Mouse (Mus musculus) brain, adult 10 weeks (tissue): ENCODE measurements around the gene Anapc15. TPM values are rescaled to one million over a fixed set of nuclear protein-coding genes. Genes with fewer than 3 reads are reported as not detected.

Experiments
- polyA plus RNA-seq: library from polyadenylated mRNA; stranded (reverse); fragments of 350-450 nt; fragmentation: Illumina TruSeq; extraction: RNeasy Lipid Tissue Mini Kit (QIAGEN cat#74804); gene quantifications from one replicate; pipeline ENCODE4 v1.2.3, GENCODE M21; 2015; ENCODE audit warnings: low read depth, low replicate concordance

Gene Anapc15
- 35.2 TPM for polyA plus RNA-seq

DNA sequence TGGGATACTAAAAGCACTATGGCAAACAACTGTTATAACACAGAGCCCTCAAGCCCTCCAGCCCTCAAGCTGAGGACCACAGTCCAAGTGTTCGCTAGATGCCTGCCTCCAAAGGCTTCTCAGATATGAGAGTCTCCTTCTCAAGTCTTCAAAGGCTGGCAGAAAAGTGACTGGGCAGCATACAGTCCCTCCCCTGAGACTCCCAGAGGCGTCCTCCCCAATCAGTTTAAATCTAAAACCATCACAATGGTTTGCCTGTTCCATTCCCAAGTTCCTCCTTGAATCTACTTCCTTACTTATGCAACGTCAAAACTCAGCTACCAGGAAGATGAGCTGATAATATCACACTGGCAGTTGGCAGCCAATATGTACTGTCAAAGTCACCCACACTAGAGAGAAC, at the start of gene Anapc15:
TSS of gene Anapc15 (plus strand) at position 301 of the 400 bp plus-strand sequence.

DNA sequence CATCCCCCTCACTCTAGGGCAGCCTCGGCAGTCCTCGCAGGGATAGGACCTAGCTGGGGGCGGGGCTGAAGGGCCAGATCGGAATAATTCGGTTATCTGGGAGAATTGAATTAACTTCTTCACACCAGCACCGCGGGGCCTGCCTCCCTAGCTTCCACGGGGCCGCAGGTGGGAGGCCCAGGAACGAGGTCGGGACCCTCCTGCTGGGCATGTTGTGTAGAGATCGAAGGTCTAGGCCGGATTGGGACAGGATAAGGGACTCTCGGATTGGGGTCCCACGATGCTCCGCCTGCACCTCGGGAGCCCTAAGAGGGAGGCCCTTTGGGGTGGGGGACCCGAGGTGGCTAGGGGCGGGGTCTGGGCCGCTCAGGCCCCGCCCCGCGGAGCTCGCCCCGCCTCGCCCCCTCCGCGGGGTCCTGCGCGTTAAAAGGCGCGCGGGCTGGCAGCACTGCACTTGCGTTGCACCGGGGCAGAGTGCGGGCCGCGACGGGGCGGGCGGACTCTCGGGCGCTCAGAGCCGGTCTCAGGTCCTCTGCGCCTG, 45.6 kb upstream of the Anapc15 start, which contains the start of gene Phox2a:
TSS of gene Phox2a (plus strand) at position 453 of the 541 bp plus-strand sequence.

DNA sequence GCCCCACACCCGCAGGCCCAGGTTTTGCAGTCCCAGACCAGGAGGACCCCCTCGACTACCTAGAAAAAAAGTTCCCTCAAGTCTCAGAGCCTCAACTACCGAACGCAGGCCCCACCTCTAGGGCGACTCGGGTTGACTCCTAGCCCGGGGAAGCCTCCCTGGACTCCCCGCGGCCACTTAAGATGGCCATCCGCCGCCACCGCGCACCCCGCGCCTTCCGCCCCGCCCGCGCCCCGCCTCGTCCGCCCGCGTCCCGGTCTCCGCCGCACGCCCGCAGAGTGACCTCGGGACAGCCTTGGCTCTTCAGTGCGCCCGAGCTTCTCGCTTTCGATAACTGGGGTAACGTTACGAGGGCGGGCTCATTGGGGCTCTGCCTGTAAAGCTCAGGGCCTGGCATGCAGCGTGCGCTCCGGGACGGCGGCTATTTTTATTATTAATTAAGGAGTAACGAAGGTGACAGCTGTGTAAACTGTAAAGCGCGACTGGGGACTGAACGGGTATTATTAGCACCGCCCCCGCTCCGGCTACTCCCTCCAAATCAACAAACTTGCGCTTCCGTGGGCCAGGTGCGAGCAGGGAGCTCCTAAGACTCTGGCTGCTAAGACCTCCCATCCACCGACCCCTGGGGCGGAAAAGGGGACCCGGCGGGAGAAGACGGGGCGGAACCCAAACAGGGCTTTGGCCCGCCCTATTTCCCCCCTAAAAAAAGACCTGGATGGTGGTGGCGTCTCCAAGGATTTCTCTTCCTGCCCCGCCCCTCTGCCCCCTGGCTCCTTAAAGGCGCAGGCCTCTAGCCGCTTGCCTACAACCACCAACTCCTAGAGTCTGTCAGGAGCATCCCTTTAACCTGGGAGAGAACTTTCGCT, 25.7 kb upstream of the Anapc15 start, which contains the start of gene Inppl1:
TSS of gene Inppl1 (minus strand) at position 624 of the 866 bp plus-strand sequence.

DNA sequence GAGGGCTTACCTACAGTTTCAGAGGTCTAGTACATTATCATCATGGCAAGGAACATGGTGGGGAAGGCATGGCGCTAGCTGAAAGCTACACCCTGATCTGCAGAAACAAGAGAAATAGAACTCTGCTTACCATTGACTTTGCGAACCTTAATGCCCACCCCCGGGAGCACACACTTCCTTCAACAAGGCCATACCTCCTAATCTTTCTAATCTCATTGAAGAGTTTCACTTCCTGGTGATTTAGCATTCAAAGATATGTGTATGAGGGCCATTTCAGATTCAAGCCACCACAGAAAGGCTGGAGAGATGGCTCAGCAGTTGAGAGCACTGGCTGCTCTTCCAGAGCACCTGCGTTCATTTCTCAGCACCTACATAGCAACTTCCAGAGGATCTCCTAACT, 6.4 kb upstream of the Anapc15 start, which contains the start of gene Folr2:
TSS of gene Folr2 (minus strand) at position 101 of the 400 bp plus-strand sequence.

DNA sequence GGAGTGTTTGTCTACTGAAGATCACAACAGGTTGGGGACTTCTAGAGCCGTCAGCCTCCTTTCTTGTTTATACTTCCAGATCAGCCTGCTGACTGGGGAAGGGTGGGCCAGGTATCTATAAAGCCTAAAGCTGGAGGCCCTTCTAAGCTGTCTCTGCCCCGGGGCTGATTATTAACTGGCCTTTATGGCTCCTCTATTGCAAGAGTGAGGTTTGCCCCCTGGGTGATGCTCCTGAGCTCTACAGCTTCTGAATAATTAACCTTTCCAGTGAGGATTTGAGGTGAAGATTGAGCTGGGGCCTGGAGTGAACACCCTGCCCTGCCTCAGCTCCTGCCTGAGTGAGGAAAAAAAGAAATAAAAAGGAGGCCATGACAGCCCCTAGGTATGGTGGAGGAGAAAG, 7.1 kb downstream of the Anapc15 start, which contains the start of gene Folr1:
TSS of gene Folr1 (minus strand) at position 160 of the 400 bp plus-strand sequence.

DNA sequence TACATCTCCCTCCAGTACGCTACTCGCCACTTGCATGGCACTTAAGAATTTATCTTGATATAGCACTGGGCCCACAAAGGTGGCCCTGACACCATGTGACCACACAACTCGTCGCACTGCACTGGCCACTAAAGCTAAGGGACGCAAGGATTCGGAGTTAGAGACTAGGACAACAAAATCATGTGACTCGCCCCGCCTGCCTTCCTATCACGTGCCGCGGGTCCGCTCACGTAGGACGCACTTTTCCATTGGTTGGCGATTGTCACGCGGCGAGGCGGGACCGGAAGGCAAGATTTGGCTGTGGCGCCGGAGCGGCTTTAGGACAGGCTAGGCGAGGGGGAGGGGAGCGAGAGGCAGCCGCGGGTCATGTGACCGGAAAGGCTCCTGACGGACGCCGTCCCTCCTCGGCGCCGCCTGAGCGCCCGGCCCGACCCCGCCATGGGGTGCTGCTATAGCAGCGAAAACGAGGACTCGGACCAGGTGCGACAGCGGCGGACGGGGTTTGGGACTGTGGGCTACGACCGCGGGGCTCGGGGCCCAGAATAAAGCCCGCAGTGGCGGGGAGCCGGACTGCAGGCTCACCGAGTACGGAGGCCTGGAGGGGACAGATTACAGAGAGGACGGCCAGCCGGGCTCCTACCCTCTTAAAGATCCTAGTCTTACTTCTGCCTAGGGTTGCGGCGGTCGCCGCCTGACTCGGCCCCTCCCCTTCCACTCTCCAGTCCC, 42.2 kb downstream of the Anapc15 start, which contains the start of gene Lamtor1:
TSS of gene Lamtor1 (plus strand) at position 344 of the 726 bp plus-strand sequence.

DNA sequence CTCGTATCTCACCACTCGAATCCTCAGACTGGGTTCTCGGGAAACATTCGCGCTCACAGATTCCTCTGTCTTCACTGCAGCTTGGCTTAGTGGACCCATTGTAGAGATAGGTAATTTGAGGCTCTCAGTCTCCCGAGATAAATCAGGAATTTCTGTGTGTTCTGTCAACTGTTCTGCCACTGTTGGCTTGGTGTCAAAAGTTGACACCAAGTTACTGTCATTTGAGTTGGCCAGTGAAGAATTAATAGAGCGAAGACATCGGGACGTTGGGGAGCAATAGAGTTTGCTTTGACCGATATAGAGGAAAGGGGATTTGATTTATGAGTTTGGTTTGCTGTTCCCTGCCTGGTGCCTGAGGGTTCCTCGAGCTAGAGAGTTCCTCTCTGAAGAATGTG, 42.8 kb downstream of the Anapc15 start, which contains the start of gene Tomt:
TSS of gene Tomt (minus strand) at position 73 of the 395 bp plus-strand sequence.

DNA sequence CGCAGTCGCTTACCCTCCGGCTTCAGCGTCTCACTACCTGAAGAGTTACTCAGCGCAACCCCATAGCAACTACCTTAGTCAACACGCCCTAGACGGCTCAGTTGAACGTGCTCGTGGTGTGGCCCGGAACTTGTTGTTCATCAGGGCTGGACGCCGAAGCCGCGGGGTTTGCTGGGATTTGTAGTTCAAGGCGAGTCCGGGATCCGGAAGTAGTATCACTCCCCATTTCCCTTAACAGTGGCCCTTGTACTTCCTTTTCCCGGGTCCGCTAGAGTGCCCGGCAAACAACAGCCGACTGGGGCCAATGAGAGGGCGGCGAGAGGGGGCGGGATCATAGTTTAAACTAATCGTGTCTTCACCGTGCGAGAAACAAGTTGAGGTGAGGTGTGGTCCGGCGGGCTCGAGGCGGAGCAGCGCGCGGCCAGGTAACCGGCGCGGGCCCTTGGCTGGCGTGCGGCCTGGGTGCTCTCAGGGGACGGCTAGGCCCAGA, 70.3 kb downstream of the Anapc15 start, which contains the start of the genes Lrrc51 and Numa1:
TSS of gene Lrrc51 (minus strand) at position 145 of the 490 bp plus-strand sequence.
TSS of gene Numa1 (plus strand) at position 361 of the 490 bp plus-strand sequence.

Other genes with a start within 250 kb of the Anapc15 start
- 36.6 TPM for gene Clpb, start 200.1 kb upstream of the Anapc15 start, polyA plus RNA-seq
- not detected for gene Phox2a, start 45.4 kb upstream of the Anapc15 start, polyA plus RNA-seq
- 20.5 TPM for gene Inppl1, start 25.5 kb upstream of the Anapc15 start, polyA plus RNA-seq
- 0.83 TPM for gene Folr2, start 6.5 kb upstream of the Anapc15 start, polyA plus RNA-seq
- gene Folr1, start 7.1 kb downstream of the Anapc15 start, polyA plus RNA-seq = 15.2 TPM
- 170 TPM for gene Lamtor1, start 42.2 kb downstream of the Anapc15 start, polyA plus RNA-seq
- not detected for gene Tomt, start 42.6 kb downstream of the Anapc15 start, polyA plus RNA-seq
- 8.7 TPM for gene Lrrc51, start 70.2 kb downstream of the Anapc15 start, polyA plus RNA-seq
- 47.5 TPM for gene Numa1, start 70.4 kb downstream of the Anapc15 start, polyA plus RNA-seq
- gene Il18bp, start 155.0 kb downstream of the Anapc15 start, polyA plus RNA-seq = 6.8 TPM
- gene Rnf121, start 201.8 kb downstream of the Anapc15 start, polyA plus RNA-seq = 45.0 TPM
- 21.7 TPM for gene Xndc1, start 201.8 kb downstream of the Anapc15 start, polyA plus RNA-seq
- gene Xntrpc, start 202.0 kb downstream of the Anapc15 start, polyA plus RNA-seq = 1.3 TPM
- gene Trpc2, start 219.4 kb downstream of the Anapc15 start, polyA plus RNA-seq = 0.37 TPM
- gene Art1, start 238.0 kb downstream of the Anapc15 start, polyA plus RNA-seq = not detected
- 0.40 TPM for gene Art5, start 245.8 kb downstream of the Anapc15 start, polyA plus RNA-seq